Mouse (Mus musculus) hindbrain, embryonic 13.5 days (tissue): ENCODE measurements around the gene 3110040M04Rik. TPM values are rescaled to one million over a fixed set of nuclear protein-coding genes. Genes with fewer than 3 reads are reported as not detected.
"Not testable (repeated sequence)": the region's sequence is repeated elsewhere in the genome, so short reads cannot be mapped to it uniquely, and the experiment has no call there.

Experiments
- ATAC-seq: fragments of 200-750 bp; cut with Nextera tagmentation; 2 replicates; pipeline ENCODE4 v1.8.0; 2017; ENCODE audit warnings: moderate TSS enrichment; ENCODE audit not compliant: low FRiP score
- H3K27ac ChIP-seq: fragments of 300-500 bp; sonication (generic); 2 replicates; pipeline ENCODE4 v1.5.1; 2015; ENCODE audit warnings: inconsistent platforms, mild to moderate bottlenecking, moderate library complexity
- H3K27me3 ChIP-seq: fragments of 300-500 bp; sonication (generic); 2 replicates; pipeline ENCODE4 v1.6.1; 2015; ENCODE audit warnings: mild to moderate bottlenecking, inconsistent platforms
- H3K36me3 ChIP-seq: fragments of 300-500 bp; sonication (generic); 2 replicates; pipeline ENCODE4 v1.6.1; 2015; ENCODE audit warnings: mild to moderate bottlenecking, inconsistent platforms
- H3K4me1 ChIP-seq: fragments of 300-500 bp; sonication (generic); replicated peaks from 2 replicates; pipeline ENCODE4 v1.6.1; 2015; ENCODE audit warnings: inconsistent platforms
- H3K4me2 ChIP-seq: fragments of 300-500 bp; sonication (generic); 2 replicates; pipeline ENCODE4 v1.6.1; 2015; ENCODE audit warnings: inconsistent platforms, mild to moderate bottlenecking, moderate library complexity
- H3K4me3 ChIP-seq: fragments of 300-500 bp; sonication (generic); 2 replicates; pipeline ENCODE4 v1.5.1; 2015; ENCODE audit warnings: mild to moderate bottlenecking, inconsistent platforms
- H3K9ac ChIP-seq: fragments of 300-500 bp; sonication (generic); 2 replicates; pipeline ENCODE4 v1.6.1; 2015; ENCODE audit warnings: mild to moderate bottlenecking, inconsistent platforms
- H3K9me3 ChIP-seq: fragments of 300-500 bp; sonication (generic); 2 replicates; pipeline ENCODE4 v1.6.1; 2016; ENCODE audit warnings: inconsistent platforms
- WGBS: fragments of 180-500 bp; shearing (Covaris S2); methylation state at CpG from one replicate; pipeline ENCODE4 v1.1.7; 2015; 5-methylcytosine and 5-hydroxymethylcytosine counted together
- polyA plus RNA-seq: library from polyadenylated mRNA; unstranded; fragments of >200 nt; fragmentation: Nextera tagmentation; extraction: Ambion mirVana; gene quantifications from 2 replicates; pipeline ENCODE4 v1.2.1, GENCODE M21; 2015

Gene 3110040M04Rik
- polyA plus RNA-seq, 1 experiment from 2014 or later = not detected

- no peaks in the 10 kb centered on the region for H3K36me3 ChIP-seq
- H3K4me1 ChIP-seq = peaks cover 14% of the 10 kb centered on the region
- H3K9ac ChIP-seq = no peak overlapping the region
- H3K27me3 ChIP-seq = no peaks in the 10 kb centered on the region
- 2% methylated on average over 9 of the region's 10 CpGs for WGBS
- no peaks in the 10 kb centered on the region for H3K9me3 ChIP-seq
- peak overlapping the region; percentile 46 for H3K4me2 ChIP-seq
- peak overlapping the region; percentile 15 for H3K4me3 ChIP-seq
- H3K27ac ChIP-seq = 0 out of 2 replicates have a peak overlapping the region, but pooled peaks have one; percentile 24
- ATAC-seq = peak; percentile 77
Observed at GRCm38 (mm10) chr1:151177030-151177936, 26.6 kb upstream of the 3110040M04Rik start.

DNA sequence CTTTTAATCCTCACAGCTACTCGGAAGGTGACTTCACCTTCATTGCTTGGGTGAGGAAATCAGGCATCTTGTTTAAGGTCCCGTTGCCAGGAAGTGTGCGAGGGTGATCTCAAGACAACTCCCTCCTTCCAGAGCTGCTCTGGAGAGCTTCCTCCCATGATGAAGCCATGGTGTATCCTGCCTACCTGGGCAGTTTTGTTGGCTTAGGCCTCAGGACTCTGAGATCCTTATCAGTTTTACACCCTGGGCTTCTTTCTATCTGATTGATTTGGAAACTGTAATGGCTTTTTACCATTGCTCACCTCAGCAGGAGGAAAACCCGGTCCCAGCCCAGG, 26.0 kb upstream of the 3110040M04Rik start:
- H3K4me3 ChIP-seq = peak overlapping the region; percentile 15
- H3K9ac ChIP-seq = no peak overlapping the region
- H3K27me3 ChIP-seq = no peaks in the 10 kb centered on the region
- H3K36me3 ChIP-seq = no peaks in the 10 kb centered on the region
- peak overlapping the region; percentile 46 for H3K4me2 ChIP-seq
- H3K4me1 ChIP-seq = peaks cover 14% of the 10 kb centered on the region
- WGBS = 6% methylated on average over 4 of the region's 4 CpGs
- no peak for ATAC-seq
- H3K9me3 ChIP-seq = no peaks in the 10 kb centered on the region
- H3K27ac ChIP-seq = peak overlapping the region; percentile 24; the same call in 1 of the 2 replicates

DNA sequence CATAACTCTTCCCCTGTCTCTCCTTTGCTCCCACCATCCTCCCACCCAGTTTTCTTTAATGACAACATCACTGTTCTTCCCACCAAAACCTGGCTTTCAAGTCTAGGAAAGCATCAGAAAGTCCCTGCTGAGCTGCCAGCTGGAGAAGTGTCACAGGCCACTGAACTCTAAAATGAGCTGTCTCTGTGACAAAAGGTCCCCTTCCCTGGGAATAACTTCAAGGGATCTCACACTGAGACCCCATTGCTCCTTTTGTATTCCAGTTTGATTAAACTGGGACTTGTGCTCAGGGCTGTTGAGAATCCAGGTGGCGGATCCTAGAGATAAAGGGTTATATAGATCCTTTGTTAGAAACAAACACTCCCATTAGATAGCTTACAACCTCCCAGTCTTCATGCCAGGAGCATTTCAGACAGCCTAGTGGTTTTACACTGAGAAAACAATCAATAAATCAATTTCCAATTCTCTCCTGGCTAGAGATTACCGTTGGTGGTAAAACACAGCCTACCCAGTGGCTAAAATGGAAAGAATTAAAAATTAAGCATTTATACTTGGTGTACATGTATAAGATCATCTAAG, 25.3 kb upstream of the 3110040M04Rik start:
- H3K36me3 ChIP-seq = no peaks in the 10 kb centered on the region
- no peak overlapping the region for H3K4me2 ChIP-seq
- peaks cover 14% of the 10 kb centered on the region for H3K4me1 ChIP-seq
- no peak overlapping the region for H3K9ac ChIP-seq
- H3K27me3 ChIP-seq = no peaks in the 10 kb centered on the region
- 19% methylated on average over 2 of the region's 2 CpGs for WGBS
- ATAC-seq = peak; percentile 52
- H3K4me3 ChIP-seq = no peak overlapping the region
- H3K9me3 ChIP-seq = no peaks in the 10 kb centered on the region
- H3K27ac ChIP-seq = 0 out of 2 replicates have a peak overlapping the region, but pooled peaks have one; percentile 30

DNA sequence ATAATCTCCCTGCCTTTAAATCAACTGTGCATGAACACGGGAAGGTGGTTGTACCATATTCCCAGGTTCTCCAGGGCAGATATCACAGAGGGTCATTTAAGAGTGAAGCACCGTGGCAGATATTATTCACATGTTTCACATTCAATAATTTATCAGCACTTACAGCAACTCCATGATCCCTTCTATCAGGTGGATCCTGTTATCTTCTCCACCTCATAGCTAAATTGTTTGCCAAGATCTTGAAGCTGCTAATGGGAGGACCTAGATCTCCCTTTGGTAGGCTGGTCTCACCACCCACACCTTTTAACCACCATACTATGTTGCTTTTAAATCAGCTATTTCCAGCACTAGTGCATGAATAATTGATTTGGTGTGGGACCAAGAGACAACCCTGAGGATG, 23.8 kb upstream of the 3110040M04Rik start:
- H3K36me3 ChIP-seq = no peaks in the 10 kb centered on the region
- no peak for ATAC-seq
- no peak overlapping the region for H3K27ac ChIP-seq
- no peak overlapping the region for H3K4me3 ChIP-seq
- H3K27me3 ChIP-seq = no peaks in the 10 kb centered on the region
- 82% methylated on average over 2 of the region's 2 CpGs for WGBS
- peaks cover 14% of the 10 kb centered on the region for H3K4me1 ChIP-seq
- no peaks in the 10 kb centered on the region for H3K9me3 ChIP-seq
- H3K9ac ChIP-seq = no peak overlapping the region
- no peak overlapping the region for H3K4me2 ChIP-seq

DNA sequence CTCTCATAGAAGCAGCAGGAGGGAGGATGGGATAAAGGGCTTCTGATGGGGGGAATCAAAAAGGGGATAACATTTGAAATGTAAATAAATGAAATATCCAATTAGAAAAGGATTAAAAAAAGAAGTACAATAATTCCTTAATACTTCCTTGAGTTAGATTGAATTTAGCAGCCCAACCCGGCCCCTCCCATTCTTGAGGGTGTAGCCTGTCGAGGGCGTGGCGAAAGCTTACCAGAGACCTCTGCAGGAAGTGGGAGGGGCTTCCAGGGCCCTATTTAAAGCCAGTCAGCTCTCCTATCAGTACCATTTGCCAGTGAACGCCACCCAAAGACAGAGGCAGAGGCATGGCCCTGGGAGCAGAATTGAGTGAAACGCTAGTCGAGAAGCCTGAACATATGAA, 21.7 kb upstream of the 3110040M04Rik start, which contains the start of gene Gm47985:
Gm47985 (plus strand) TSS at position 272 of the 400 bp plus-strand sequence.
- WGBS = 100% methylated on average over 1 of the region's 7 CpGs

DNA sequence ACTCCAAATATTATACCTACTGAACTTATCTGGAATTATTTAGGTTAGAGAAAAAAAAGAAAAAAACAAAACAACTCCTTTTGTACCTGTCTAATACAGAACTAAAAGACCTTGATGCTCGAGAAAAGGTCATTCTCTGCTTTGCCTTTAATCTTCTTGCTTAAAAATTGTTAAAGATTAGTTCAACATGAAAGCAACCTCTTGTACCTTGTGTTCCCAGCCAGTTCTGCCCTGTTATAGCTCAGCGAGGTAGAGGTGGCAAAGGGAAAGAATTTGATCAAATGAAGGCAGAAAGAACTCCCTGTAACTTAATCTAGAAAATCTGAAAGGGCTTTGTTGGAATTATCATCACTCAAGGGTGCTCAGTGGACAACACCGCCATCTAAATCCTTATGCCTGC, 17.7 kb upstream of the 3110040M04Rik start:
- H3K27ac ChIP-seq, H3K4me1 ChIP-seq, H3K27me3 ChIP-seq, ATAC-seq, H3K36me3 ChIP-seq, H3K9ac ChIP-seq, H3K4me2 ChIP-seq, H3K9me3 ChIP-seq, H3K4me3 ChIP-seq: not testable (repeated sequence)
- WGBS = 83% methylated on average over 3 of the region's 3 CpGs

More for the DNA sequence above, 21.7 kb upstream of the 3110040M04Rik start, which contains the start of gene Gm47985:
- not testable (repeated sequence) for H3K36me3 ChIP-seq, H3K27ac ChIP-seq, H3K4me3 ChIP-seq, ATAC-seq, H3K9me3 ChIP-seq, H3K27me3 ChIP-seq, H3K9ac ChIP-seq, H3K4me2 ChIP-seq
- peaks cover 12% of the 10 kb centered on the region for H3K4me1 ChIP-seq

DNA sequence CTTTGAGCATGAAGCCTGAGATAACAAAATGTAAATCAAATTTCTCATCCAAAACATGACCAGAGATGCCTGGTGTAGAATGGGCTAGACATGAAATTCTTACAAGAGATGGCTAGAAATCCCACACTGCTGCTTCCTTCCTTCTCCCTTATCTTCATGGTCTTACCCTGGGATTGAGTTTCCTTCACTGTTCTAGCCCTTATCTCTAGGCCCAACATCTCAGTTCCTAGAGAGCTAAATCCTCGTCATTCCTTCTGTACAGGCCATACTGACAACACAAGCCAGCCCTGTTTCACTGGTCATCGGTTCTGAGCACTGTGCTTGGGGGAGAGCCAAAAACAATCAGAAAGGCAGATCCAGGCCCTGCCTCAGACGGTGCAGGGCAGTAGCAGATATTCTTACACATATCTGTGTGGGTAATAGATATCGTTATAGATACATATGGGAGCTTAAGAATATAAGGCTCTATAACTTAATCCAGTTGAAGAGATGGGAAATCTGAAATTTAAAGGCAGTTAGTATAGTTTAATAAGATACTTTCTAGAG, 17.0 kb upstream of the 3110040M04Rik start:
- H3K4me2 ChIP-seq, ATAC-seq, H3K27me3 ChIP-seq, H3K4me3 ChIP-seq, H3K9ac ChIP-seq, H3K4me1 ChIP-seq, H3K36me3 ChIP-seq, H3K9me3 ChIP-seq, H3K27ac ChIP-seq: not testable (repeated sequence)
- 88% methylated on average over 4 of the region's 4 CpGs for WGBS

DNA sequence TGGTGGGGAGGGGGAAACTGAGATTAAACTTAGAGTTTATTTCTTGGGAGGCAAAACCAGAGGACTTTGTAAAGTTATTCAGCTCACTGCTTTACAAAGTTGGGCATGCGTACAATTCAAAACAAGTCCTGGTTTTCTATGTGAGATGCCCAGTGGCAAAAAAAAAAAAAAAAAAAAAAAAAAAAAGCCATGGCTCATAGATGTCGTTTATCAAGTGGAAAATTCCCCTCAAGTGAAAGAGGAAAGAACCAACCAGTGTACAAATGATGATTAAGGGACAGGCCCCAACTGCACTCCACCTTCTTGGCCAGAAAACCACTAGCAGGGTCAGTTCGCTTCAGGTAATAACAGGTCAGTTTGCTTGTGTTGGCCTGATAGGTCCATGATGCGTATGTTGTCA, 15.5 kb upstream of the 3110040M04Rik start:
- no peak overlapping the region for H3K9ac ChIP-seq
- 94% methylated on average over 4 of the region's 4 CpGs for WGBS
- no peak for ATAC-seq
- no peaks in the 10 kb centered on the region for H3K9me3 ChIP-seq
- H3K4me1 ChIP-seq = no peaks in the 10 kb centered on the region
- H3K4me3 ChIP-seq = no peak overlapping the region
- no peaks in the 10 kb centered on the region for H3K36me3 ChIP-seq
- H3K4me2 ChIP-seq = no peak overlapping the region
- no peaks in the 10 kb centered on the region for H3K27me3 ChIP-seq
- no peak overlapping the region for H3K27ac ChIP-seq

- no CpG with 5 or more reads among the region's 7 CpGs for WGBS
- not testable (repeated sequence) for H3K9me3 ChIP-seq, H3K36me3 ChIP-seq, H3K9ac ChIP-seq, ATAC-seq, H3K27ac ChIP-seq, H3K4me3 ChIP-seq, H3K27me3 ChIP-seq, H3K4me2 ChIP-seq, H3K4me1 ChIP-seq
Observed at GRCm38 (mm10) chr1:151192075-151192474, 11.8 kb upstream of the 3110040M04Rik start, which contains the start of gene Gm8947. Gene Gm8947 (plus strand): TSS chr1:151192376.

DNA sequence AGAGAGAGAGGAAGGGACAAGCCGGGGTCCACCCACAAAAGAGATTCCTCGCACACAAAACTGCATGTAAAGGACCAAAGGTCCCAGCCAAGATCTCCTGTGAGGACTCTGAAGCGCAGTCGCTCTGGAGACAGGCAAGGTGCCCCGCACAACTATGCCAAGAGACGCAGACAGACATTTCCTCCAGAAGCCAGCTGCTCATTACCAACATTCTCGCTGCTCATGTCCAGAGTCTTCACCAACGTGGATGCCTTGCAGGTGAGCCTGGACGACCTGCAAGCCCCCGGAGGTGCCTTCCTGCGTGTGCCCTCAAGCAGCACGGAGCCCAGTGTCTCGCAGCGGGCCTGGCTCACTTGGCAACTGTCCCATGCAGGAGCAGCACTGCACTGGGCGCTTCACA, 11.2 kb upstream of the 3110040M04Rik start:
- not testable (repeated sequence) for H3K27ac ChIP-seq, H3K27me3 ChIP-seq, H3K4me1 ChIP-seq, H3K9ac ChIP-seq, H3K9me3 ChIP-seq, H3K4me3 ChIP-seq, H3K4me2 ChIP-seq, H3K36me3 ChIP-seq, ATAC-seq
- WGBS = 91% methylated on average over 15 of the region's 15 CpGs

DNA sequence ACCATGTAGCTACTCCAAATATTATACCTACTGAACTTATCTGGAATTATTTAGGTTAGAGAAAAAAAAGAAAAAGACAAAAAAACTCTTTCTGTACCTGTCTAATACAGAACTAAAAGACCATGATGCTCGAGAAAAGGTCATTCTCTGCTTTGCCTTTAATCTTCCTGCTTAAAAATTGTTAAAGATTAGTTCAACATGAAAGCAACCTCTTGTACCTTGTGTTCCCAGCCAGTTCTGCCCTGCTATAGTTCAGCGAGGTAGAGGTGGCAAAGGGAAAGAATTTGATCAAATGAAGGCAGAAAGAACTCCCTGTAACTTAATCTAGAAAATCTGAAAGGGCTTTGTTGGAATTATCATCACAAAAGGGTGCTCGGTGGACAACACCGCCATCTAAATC, 7.9 kb upstream of the 3110040M04Rik start:
- H3K36me3 ChIP-seq, H3K4me3 ChIP-seq, H3K9me3 ChIP-seq, H3K27me3 ChIP-seq, H3K4me1 ChIP-seq, H3K27ac ChIP-seq, ATAC-seq, H3K9ac ChIP-seq, H3K4me2 ChIP-seq: not testable (repeated sequence)
- WGBS = 80% methylated on average over 4 of the region's 4 CpGs

- H3K4me1 ChIP-seq, H3K27ac ChIP-seq, H3K9me3 ChIP-seq, H3K4me3 ChIP-seq, H3K27me3 ChIP-seq, H3K4me2 ChIP-seq, ATAC-seq, H3K9ac ChIP-seq, H3K36me3 ChIP-seq: not testable (repeated sequence)
- 84% methylated on average over 3 of the region's 3 CpGs for WGBS
Observed at GRCm38 (mm10) chr1:151196690-151197089, 7.2 kb upstream of the 3110040M04Rik start.
